Mouse (Mus musculus) induced T-regulatory cell, adult 2 months (primary cell): ENCODE results near the gene Gm20388.
A peak's percentile ranks its signal among the peaks of the same experiment; 100 is the strongest.

Experiments used
- DNase-seq: peaks from one replicate; pipeline ENCODE4 v3.0.0-alpha.2; 2012; ENCODE audit warnings: low read depth

The Gm20388 gene

GRCm38 (mm10) chr8:122903002-122903401, 2992.4 kb downstream of the Gm20388 start:
- DNase-seq: no peak

- no peak for DNase-seq
These were observed 2993.9 kb downstream of the Gm20388 start for GRCm38 (mm10) chr8:122904496-122904895.

GRCm38 (mm10) chr8:122905346-122905745, 2994.7 kb downstream of the Gm20388 start:
- DNase-seq: no peak

- peak; percentile 92 for DNase-seq
These were observed 2995.9 kb downstream of the Gm20388 start for GRCm38 (mm10) chr8:122906463-122907021.

- DNase-seq: peak; percentile 34
These were observed 3001.5 kb downstream of the Gm20388 start for GRCm38 (mm10) chr8:122912150-122912549.

- no peak for DNase-seq
These were observed 3002.2 kb downstream of the Gm20388 start for GRCm38 (mm10) chr8:122912871-122913270.

- peak; percentile 54 for DNase-seq
These were observed 3006.1 kb downstream of the Gm20388 start for GRCm38 (mm10) chr8:122916766-122917165.

- DNase-seq: peak; percentile 58
These were observed 3007.1 kb downstream of the Gm20388 start for GRCm38 (mm10) chr8:122917531-122918392.

GRCm38 (mm10) chr8:122918438-122919107, 3007.9 kb downstream of the Gm20388 start:
- DNase-seq: no peak

- no peak for DNase-seq
These were observed 3010.2 kb downstream of the Gm20388 start for GRCm38 (mm10) chr8:122920890-122921289.

GRCm38 (mm10) chr8:122922945-122923344, 3012.3 kb downstream of the Gm20388 start:
- no peak for DNase-seq

- DNase-seq: peak; percentile 38
These were observed 3012.9 kb downstream of the Gm20388 start for GRCm38 (mm10) chr8:122923431-122924090.

- DNase-seq: peak; percentile 59
These were observed 3013.4 kb downstream of the Gm20388 start for GRCm38 (mm10) chr8:122924091-122924490.

GRCm38 (mm10) chr8:122925939-122926722, 3015.5 kb downstream of the Gm20388 start:
- DNase-seq: no peak

GRCm38 (mm10) chr8:122926782-122927181, 3016.1 kb downstream of the Gm20388 start:
- DNase-seq: peak; percentile 46

GRCm38 (mm10) chr8:122927841-122928240, 3017.2 kb downstream of the Gm20388 start:
- DNase-seq: no peak

- DNase-seq: no peak
These were observed 3018.1 kb downstream of the Gm20388 start for GRCm38 (mm10) chr8:122928631-122929224.

- no peak for DNase-seq
These were observed 3021.4 kb downstream of the Gm20388 start for GRCm38 (mm10) chr8:122931834-122932560.

GRCm38 (mm10) chr8:122932561-122932959, 3021.9 kb downstream of the Gm20388 start:
- peak; percentile 33 for DNase-seq

GRCm38 (mm10) chr8:122933973-122934372, 3023.3 kb downstream of the Gm20388 start:
- DNase-seq: no peak
